8 mouse cellular contexts compared by ENCODE assay signal in genomic region chr5:33274953-33275454, GRCm38 (mm10). TPM values are rescaled to one million over a fixed set of nuclear protein-coding genes. Genes with fewer than 3 reads are reported as not detected.
DNase-seq lines count a peak whose midpoint lies in the region; ATAC-seq lines count a peak whose summit lies in the region.

TSS of gene Ctbp1 (minus strand) at chr5:33274994.

- H3K9ac ChIP-seq in hindbrain, embryonic 13.5 days, result peak within 1 kb of the TSS; percentile 94

- no peaks in the 10 kb centered on the region for H3K9me3 ChIP-seq in hindbrain, embryonic 13.5 days

- H3K36me3 ChIP-seq in hindbrain, embryonic 13.5 days, result peaks cover 5% of the 10 kb centered on the region; the same call in 1 of the 2 replicates

- peak within 1 kb of the TSS; percentile 99 for H3K27ac ChIP-seq in hindbrain, embryonic 13.5 days

- under 1% methylated on average over 40 of the region's 57 CpGs for WGBS in hindbrain, embryonic 13.5 days

- H3K4me1 ChIP-seq in hindbrain, embryonic 13.5 days (replicated peaks), result peaks cover 44% of the 10 kb centered on the region

- H3K4me3 ChIP-seq in hindbrain, embryonic 13.5 days, result peak within 1 kb of the TSS; percentile 80

- no peaks in the 10 kb centered on the region for H3K27me3 ChIP-seq in hindbrain, embryonic 13.5 days

- peak within 1 kb of the TSS; percentile 88 for H3K4me2 ChIP-seq in hindbrain, embryonic 13.5 days

- ATAC-seq in hindbrain, embryonic 13.5 days (ENCODE audit: low FRiP score), result peak; percentile 89

- peak; percentile 98 for DNase-seq in NIH3T3 (ENCODE audit: low read depth)
- peak; percentile 97 to 99 for DNase-seq in cerebellum, postnatal 10 days
- peak; percentile 83 to 84 for DNase-seq in frontal cortex, postnatal 14 days (ENCODE audit: low spot score in 2 of 2)
- DNase-seq in layer of hippocampus, postnatal 25 days (ENCODE audit: extremely low spot score in 1 of 2, low spot score in 1 of 2), result peak; percentile 74 to 90
- DNase-seq in lung, postnatal 25 days (ENCODE audit: low spot score), result peak; percentile 92
- DNase-seq in retina, embryonic 14.5 days (ENCODE audit: low spot score), result peak; percentile 96
- DNase-seq in thymus, postnatal 4 days, result peak; percentile 94

RNA-seq across cellular contexts. Expression of gene Ctbp1, which starts in this region (rescaled TPM):
- 503 and 515 TPM in 2 replicates for polyA plus RNA-seq in hindbrain, embryonic 13.5 days (2015; fragmentation: Nextera tagmentation; extraction: Ambion mirVana)
- 100 to 1,000 TPM; 277 to 297 TPM for total RNA-seq in layer of hippocampus, postnatal 25 days (2021)

Comparison
In these comparisons a context has a peak if more than half of its experiments do, and no peak if none do; other contexts are left out.
1. Peak in every context shown above with its lines: DNase-seq, ATAC-seq, H3K4me3 ChIP-seq and H3K27ac ChIP-seq.